Mouse (Mus musculus): ENCODE data around the gene Zfp202. TPM values are rescaled to one million over a fixed set of nuclear protein-coding genes. Genes with fewer than 3 reads are reported as not detected.
"Not testable (repeated sequence)": the region's sequence is repeated elsewhere in the genome, so short reads cannot be mapped to it uniquely, and the experiment has no call there.

Zfp202 gene
- 7.4 and 8.8 TPM in 2 replicates for polyA plus RNA-seq (2016; fragmentation: Nextera tagmentation; extraction: Ambion mirVana)

DNA sequence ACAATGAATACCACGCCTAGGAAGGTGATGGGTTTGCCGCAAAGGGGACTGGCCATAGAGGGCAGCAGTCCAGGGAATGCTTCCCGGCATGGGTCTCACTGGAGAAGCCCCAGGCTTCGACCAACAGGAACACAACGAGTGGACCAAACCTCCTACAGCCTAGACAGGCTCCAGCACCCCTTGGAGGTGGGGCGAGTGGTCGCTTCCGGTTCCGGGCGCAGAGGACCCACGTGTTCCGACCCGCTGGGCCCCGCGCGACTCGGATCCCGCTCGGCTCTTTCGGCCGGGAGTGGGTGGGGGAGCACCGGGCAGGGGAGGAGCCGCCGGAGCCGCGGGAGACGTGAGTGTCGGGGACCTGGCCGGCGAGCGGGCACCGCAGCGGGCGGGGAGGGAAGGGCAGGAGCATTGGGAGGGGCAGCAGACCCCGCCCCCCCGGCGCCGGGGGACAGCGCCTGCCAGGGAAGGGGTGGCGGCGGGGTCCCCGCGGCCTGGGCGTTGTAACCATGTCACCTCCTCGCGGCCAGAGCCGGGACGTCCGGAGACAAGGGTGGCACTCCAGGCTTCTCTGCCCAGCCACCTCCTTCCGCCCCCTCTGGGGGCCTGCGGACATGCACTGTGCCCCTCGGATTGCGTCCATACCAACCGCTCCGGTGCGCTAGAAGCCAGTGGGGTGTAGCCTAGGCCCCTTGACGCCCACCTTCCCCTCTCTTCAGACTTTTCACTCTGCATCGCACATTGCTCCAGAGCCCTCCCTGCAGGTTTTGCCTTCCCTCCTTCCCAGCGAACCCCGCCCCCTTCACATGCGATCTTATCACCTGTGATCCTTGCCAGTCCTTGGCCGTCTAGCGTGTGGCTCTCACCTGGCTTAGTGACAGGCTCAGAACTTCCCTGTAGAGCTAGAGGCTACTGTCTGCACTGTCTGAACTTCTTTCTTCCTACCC is at the start of gene Zfp202:
Gene Zfp202, plus strand, starts transcription at position 219 of the 941 bp plus-strand sequence.
- under 1% methylated on average over 56 of the region's 63 CpGs for WGBS

DNA sequence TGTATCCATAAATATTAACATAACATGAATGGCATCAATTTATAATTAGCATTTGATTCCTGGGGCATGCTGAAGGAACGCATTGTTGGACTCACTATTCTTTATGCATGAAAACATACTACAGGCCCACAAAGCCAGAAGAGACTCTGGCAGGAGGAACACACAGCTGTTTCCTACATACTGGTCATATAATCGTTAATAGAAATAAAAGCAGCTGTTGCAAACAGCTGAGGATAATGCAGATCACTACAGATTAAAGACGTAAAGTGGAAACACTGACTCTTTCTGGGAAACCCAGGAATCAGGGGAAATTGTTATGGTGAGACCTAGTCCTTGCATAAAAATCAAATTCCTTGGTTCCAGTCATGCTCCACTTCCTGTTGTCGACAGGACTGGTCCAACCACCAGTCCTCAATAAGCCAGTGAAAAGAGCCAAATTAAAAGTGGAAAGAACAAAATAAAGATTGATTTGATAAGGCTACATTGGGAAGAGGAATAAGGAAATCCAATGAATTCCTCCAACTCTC is 36.9 kb upstream of the Zfp202 start:
- ATAC-seq (ENCODE audit: insufficient number of reproducible peaks, insufficient read depth, low FRiP score, low TSS enrichment, low read depth) = 0 out of 2 replicates have a peak, but pooled peaks have one; percentile 56
- WGBS = 59% methylated on average over 4 of the region's 4 CpGs

More for the DNA sequence above, at the start of gene Zfp202:
- H3K27me3 ChIP-seq = no peaks in the 10 kb centered on the region
- peak within 1 kb of the TSS; percentile 75 for H3K27ac ChIP-seq
- no peaks in the 10 kb centered on the region for H3K9me3 ChIP-seq
- peak; percentile 98 for ATAC-seq (ENCODE audit: insufficient number of reproducible peaks, insufficient read depth, low FRiP score, low TSS enrichment, low read depth)
- peaks cover 11% of the 10 kb centered on the region; the same call in 1 of the 2 replicates for H3K4me1 ChIP-seq (replicated peaks)
- H3K4me2 ChIP-seq = peak within 1 kb of the TSS; percentile 84
- H3K36me3 ChIP-seq = no peaks in the 10 kb centered on the region; the same call in 1 of the 2 replicates
- H3K9ac ChIP-seq (replicated peaks) = peak within 1 kb of the TSS; percentile 84
- H3K4me3 ChIP-seq (replicated peaks) = peak within 1 kb of the TSS; percentile 81

DNA sequence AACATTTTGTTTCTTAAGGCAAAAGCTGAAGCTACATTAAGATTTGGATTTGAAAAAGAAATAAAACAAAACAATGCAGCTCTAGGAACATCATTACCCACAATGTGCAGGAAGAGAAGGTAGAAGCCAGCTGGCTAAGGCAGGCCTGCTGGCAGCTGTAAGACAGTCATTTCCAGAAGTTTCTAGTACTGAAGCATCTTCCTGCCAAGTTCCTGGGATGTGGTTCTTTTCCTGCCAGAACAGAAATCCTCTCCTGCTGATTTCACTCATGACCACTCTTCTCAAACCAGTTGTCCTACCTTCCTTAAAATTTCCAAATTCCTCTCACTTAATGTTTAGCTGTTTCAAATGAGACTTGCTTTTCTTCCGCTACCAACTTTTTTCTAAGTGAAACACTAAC is 25.7 kb upstream of the Zfp202 start:
- Histone ChIP-seq H3K27me3 (no peaks in the 10 kb centered on the region), H3K4me3 (replicated peaks) (no peak overlapping the region), H3K9ac (replicated peaks) (no peak overlapping the region), H3K4me2 (no peak overlapping the region), H3K27ac (no peak overlapping the region), H3K36me3 (no peaks in the 10 kb centered on the region), H3K9me3 (no peaks in the 10 kb centered on the region; the same call in 1 of the 2 replicates), H3K4me1 (replicated peaks) (no peaks in the 10 kb centered on the region)
- ATAC-seq (ENCODE audit: insufficient number of reproducible peaks, insufficient read depth, low FRiP score, low TSS enrichment, low read depth) = no peak
- 94% methylated on average over 1 of the region's 1 CpGs for WGBS

More for the DNA sequence above, 36.9 kb upstream of the Zfp202 start:
- no peak overlapping the region for H3K9ac ChIP-seq (replicated peaks)
- H3K4me3 ChIP-seq (replicated peaks) = no peak overlapping the region
- no peaks in the 10 kb centered on the region for H3K4me1 ChIP-seq (replicated peaks)
- no peak overlapping the region for H3K27ac ChIP-seq
- H3K4me2 ChIP-seq = no peak overlapping the region
- H3K27me3 ChIP-seq = no peaks in the 10 kb centered on the region
- H3K36me3 ChIP-seq = no peaks in the 10 kb centered on the region
- no peaks in the 10 kb centered on the region for H3K9me3 ChIP-seq

DNA sequence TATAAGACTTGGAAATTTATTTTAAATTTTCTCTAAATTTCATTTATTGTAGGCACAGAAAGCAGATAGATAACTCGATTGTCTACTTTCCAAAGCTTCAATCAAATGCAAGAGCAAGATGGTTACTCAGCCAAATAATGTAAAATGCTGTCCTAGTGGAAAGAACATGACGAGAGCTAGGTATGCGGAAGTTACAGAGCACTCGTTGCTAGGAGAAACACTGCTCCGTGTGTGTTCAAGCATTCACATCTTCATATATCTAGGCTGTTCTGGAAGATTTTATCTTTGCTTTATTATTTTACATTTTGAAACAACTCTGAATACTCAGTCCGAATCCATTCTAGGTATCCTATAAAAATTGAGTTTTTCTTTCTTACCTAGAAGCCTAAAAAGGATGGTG is 15.1 kb upstream of the Zfp202 start:
- Histone ChIP-seq H3K27me3 (no peaks in the 10 kb centered on the region), H3K4me3 (replicated peaks) (no peak overlapping the region), H3K9ac (replicated peaks) (no peak overlapping the region), H3K36me3 (no peaks in the 10 kb centered on the region), H3K4me2 (no peak overlapping the region), H3K9me3 (no peaks in the 10 kb centered on the region), H3K27ac (no peak overlapping the region), H3K4me1 (replicated peaks) (no peaks in the 10 kb centered on the region)
- 85% methylated on average over 6 of the region's 6 CpGs for WGBS
- no peak for ATAC-seq (ENCODE audit: insufficient number of reproducible peaks, insufficient read depth, low FRiP score, low TSS enrichment, low read depth)

DNA sequence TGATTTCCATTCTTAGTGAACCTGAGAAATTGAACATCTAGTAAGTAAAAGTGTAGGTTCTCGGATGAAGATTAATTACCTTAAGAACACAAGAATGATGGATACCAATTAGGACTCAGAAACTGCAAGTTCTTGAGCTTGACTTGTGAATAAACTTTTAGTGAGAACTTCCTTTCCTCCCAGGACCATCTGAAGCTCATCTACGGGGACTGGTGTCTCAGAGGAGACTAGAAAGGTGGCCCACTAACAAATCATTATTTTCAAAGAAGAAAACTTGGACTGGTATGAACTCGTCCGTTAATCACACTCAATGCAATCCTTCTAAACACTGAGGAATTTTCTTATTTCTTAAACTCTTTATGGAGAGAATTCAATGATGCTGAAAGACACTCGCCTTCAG is 11.5 kb upstream of the Zfp202 start, which contains the start of gene Olfr986:
Gene Olfr986, plus strand, starts transcription at position 301 of the 400 bp plus-strand sequence.
- Histone ChIP-seq H3K4me1 (replicated peaks) (no peaks in the 10 kb centered on the region), H3K4me3 (replicated peaks) (no peak within 1 kb of the TSS), H3K9me3 (no peaks in the 10 kb centered on the region), H3K27ac (no peak within 1 kb of the TSS), H3K27me3 (no peaks in the 10 kb centered on the region), H3K4me2 (no peak within 1 kb of the TSS), H3K36me3 (no peaks in the 10 kb centered on the region), H3K9ac (replicated peaks) (no peak within 1 kb of the TSS)
- ATAC-seq (ENCODE audit: insufficient number of reproducible peaks, insufficient read depth, low FRiP score, low TSS enrichment, low read depth) = no peak
- WGBS = 85% methylated on average over 5 of the region's 5 CpGs

DNA sequence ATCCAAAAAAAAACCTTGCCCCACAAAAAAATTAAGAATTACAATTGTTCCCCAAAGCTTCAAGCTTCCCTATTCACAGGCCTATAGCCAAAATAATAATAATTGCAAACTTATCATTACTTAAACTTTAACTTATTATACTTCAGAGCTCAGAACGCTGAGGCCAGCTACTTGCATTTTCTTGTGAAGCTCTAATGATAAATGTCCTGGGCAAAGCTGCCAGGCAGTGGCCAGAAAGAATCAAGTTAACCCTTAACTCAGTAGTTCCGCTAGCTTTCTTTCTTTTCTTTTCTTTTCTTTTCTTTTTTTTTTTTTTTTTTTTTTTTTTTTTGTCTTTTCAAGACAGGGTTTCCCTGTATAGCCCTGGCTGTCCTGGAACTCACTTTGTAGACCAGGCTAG is 7.0 kb upstream of the Zfp202 start:
- H3K4me2 ChIP-seq; ATAC-seq (ENCODE audit: insufficient number of reproducible peaks, insufficient read depth, low FRiP score, low TSS enrichment, low read depth); H3K27me3 ChIP-seq; H3K4me1 ChIP-seq (replicated peaks); H3K36me3 ChIP-seq; H3K27ac ChIP-seq; H3K9ac ChIP-seq (replicated peaks); H3K9me3 ChIP-seq; H3K4me3 ChIP-seq (replicated peaks): not testable (repeated sequence)
- WGBS = 67% methylated on average over 2 of the region's 2 CpGs

DNA sequence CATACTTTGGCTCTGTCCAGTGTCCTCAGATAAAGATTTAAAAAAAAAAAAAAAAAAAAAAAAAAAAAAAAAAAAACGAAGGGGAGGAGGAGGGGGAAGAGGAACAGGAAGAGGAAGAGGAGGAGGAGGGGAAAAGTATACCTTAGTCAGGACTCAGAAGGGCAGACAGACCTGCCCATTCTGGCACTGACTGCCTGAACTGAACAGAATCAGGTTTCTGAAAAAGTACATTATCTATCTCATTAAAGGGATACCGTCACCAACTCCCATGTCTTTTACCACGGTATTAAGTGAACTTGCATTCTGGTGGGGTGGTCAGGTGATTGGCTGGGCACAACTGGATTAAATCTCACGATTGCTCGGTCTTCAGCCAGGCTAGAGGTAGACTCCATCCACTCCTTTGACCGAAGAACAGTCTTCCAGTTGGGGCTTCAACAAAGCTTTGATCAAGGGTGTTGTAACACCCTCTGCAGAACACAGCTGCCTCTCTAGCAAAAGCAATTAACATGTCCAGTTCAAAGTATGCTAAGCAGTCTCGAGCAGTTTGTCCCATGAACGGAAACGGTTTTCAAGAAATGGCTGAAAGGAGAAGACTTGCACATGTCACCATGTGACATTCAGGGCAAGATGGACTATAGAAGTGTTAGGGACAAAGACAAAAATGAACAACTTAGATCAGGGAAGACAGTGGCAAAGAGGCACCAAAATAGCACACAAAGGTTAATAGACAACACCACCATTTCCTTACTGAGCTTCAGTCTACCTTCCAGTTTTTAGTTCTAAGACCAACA is 835 bp upstream of the Zfp202 start:
- H3K27me3 ChIP-seq = no peaks in the 10 kb centered on the region
- H3K36me3 ChIP-seq = no peaks in the 10 kb centered on the region
- H3K4me1 ChIP-seq (replicated peaks) = peaks cover 11% of the 10 kb centered on the region; the same call in 1 of the 2 replicates
- WGBS = 93% methylated on average over 8 of the region's 9 CpGs
- no peak for ATAC-seq (ENCODE audit: insufficient number of reproducible peaks, insufficient read depth, low FRiP score, low TSS enrichment, low read depth)
- H3K4me2 ChIP-seq = peak overlapping the region; percentile 84
- H3K27ac ChIP-seq = no peak overlapping the region
- H3K9ac ChIP-seq (replicated peaks) = peak overlapping the region; percentile 84; the same call in 1 of the 2 replicates
- no peaks in the 10 kb centered on the region for H3K9me3 ChIP-seq
- peak overlapping the region; percentile 81 for H3K4me3 ChIP-seq (replicated peaks)

DNA sequence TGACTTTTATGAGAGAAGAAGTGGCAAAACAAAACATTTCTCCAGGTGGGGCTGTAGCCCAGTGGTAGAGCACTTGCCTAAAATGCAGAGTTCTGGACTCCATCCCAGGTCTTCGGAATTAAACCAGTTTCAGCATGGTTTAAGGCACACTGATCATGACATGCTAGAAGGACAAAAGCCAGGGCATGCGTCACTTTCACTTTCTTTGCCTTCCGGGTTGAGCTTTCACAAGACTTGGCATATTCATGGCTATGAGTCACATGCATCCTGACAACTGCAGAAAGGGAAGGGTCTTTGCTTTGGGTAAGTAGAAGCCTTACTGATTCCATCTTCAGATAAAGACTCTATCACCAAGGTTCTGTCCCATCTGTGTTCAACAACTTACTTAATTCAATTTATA is 3.9 kb downstream of the Zfp202 start:
- WGBS = 91% methylated on average over 3 of the region's 3 CpGs
- ATAC-seq (ENCODE audit: insufficient number of reproducible peaks, insufficient read depth, low FRiP score, low TSS enrichment, low read depth) = no peak
- no peaks in the 10 kb centered on the region for H3K27me3 ChIP-seq

DNA sequence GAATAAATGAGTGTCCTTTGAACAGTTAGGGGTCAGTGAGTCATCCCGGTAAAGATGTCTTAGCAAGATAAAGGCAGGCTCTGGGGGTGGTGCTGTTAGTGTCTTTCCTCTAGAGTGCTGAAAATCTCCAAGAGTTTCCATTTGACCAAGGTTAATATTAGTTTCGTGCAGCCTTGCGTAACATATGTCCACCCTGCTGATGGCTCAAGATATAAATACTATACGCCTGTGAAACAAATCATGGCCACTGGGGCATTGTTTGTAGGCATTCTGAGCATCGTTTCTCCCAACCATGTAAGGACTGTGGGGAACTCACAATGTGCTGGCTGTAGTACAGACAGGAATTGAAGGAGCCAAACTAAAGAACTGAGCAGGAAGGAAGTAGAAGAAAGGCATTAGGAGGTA is 14.4 kb downstream of the Zfp202 start:
- H3K36me3 ChIP-seq = peaks cover 46% of the 10 kb centered on the region
- H3K9me3 ChIP-seq = no peaks in the 10 kb centered on the region
- H3K27me3 ChIP-seq = no peaks in the 10 kb centered on the region
- no peak overlapping the region for H3K4me3 ChIP-seq (replicated peaks)
- H3K27ac ChIP-seq = no peak overlapping the region
- WGBS = 82% methylated on average over 5 of the region's 5 CpGs
- no peaks in the 10 kb centered on the region for H3K4me1 ChIP-seq (replicated peaks)
- ATAC-seq (ENCODE audit: insufficient number of reproducible peaks, insufficient read depth, low FRiP score, low TSS enrichment, low read depth) = no peak
- H3K9ac ChIP-seq (replicated peaks) = no peak overlapping the region
- H3K4me2 ChIP-seq = no peak overlapping the region

More for the DNA sequence above, 3.9 kb downstream of the Zfp202 start:
- H3K9me3 ChIP-seq = no peaks in the 10 kb centered on the region
- H3K27ac ChIP-seq = no peak overlapping the region
- H3K9ac ChIP-seq (replicated peaks) = no peak overlapping the region
- no peak overlapping the region for H3K4me2 ChIP-seq
- H3K4me3 ChIP-seq (replicated peaks) = no peak overlapping the region
- H3K36me3 ChIP-seq = no peaks in the 10 kb centered on the region; the same call in 1 of the 2 replicates
- H3K4me1 ChIP-seq (replicated peaks) = peaks cover 7% of the 10 kb centered on the region; the same call in 1 of the 2 replicates

DNA sequence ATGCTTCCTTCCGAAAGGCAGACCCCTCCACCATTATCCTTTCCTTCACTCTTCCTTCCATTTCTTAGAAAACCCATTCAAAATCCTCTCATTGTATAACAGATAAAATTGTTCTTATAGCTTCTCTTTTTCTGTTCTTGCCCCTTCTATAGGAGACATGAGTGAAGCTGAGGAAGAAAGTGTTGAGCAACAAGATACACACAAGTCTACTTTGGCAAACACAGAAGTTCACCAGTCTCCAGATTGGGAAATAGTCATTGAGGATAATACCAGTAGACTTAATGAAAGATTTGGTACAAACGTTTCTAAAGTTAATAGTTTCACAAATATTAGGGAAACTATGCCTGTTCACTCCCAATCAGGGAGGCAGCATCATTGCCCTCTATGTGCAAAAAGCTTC is 18.6 kb downstream of the Zfp202 start:
- Histone ChIP-seq H3K4me1 (replicated peaks) (no peaks in the 10 kb centered on the region), H3K27me3 (no peaks in the 10 kb centered on the region), H3K9ac (replicated peaks) (no peak overlapping the region), H3K36me3 (peaks cover 56% of the 10 kb centered on the region), H3K27ac (no peak overlapping the region), H3K4me3 (replicated peaks) (no peak overlapping the region), H3K4me2 (no peak overlapping the region), H3K9me3 (no peaks in the 10 kb centered on the region)
- ATAC-seq (ENCODE audit: insufficient number of reproducible peaks, insufficient read depth, low FRiP score, low TSS enrichment, low read depth) = no peak
- WGBS = 90% methylated on average over 2 of the region's 2 CpGs

DNA sequence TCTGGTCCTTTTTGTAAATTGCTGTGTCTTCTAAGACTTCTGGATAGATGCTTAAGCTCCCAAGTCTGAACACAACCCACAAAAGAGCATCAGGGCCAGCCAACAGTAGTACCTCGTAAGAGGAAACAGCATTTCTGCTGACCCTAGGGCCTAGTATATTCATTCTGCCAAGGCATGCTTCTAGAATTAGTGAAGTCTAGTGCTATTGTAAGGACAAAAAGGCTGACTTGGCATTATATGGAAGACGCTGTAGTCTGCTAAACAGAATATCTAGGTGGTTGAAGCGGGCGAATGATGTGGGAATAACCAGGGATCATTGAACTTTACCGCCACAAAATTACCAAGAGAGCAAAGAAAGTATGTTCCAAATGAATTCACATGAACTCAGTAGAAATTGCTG is 21.9 kb downstream of the Zfp202 start:
- Histone ChIP-seq H3K4me2 (no peak overlapping the region), H3K4me3 (replicated peaks) (no peak overlapping the region), H3K27ac (no peak overlapping the region), H3K27me3 (no peaks in the 10 kb centered on the region), H3K4me1 (replicated peaks) (no peaks in the 10 kb centered on the region), H3K9ac (replicated peaks) (no peak overlapping the region), H3K36me3 (peaks cover 35% of the 10 kb centered on the region), H3K9me3 (no peaks in the 10 kb centered on the region)
- no peak for ATAC-seq (ENCODE audit: insufficient number of reproducible peaks, insufficient read depth, low FRiP score, low TSS enrichment, low read depth)
- WGBS = 89% methylated on average over 5 of the region's 5 CpGs
